Mouse (Mus musculus): ENCODE data around the gene Dpp6. TPM values are rescaled to one million over a fixed set of nuclear protein-coding genes. Genes with fewer than 3 reads are reported as not detected.
A peak's percentile ranks its signal among the peaks of the same experiment; 100 is the strongest.
"Not testable (repeated sequence)": the region's sequence is repeated elsewhere in the genome, so short reads cannot be mapped to it uniquely, and the experiment has no call there.

Gene Dpp6
- polyA plus RNA-seq, 1 experiment from 2014 or later = 12.7 TPM

DNA sequence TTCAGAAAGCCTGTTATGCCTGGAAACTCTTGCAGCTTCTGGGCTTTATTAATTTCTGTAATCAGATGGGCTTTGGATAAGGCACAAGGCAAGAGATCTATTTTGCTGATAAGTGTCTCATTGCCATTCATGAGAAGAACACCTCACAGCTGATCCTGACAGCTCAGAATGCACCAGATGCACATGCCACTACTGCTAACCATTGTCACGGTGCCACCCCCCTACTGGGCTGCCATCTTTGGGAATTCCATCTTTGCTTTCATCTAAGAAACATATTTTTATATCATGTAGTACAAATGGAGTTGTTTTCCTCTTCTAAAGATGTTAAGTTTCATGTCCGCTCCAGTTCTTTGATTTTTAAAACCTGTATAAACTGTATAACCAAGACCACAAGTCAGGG is 664.7 kb downstream of the Dpp6 start:
- Histone ChIP-seq H3K4me3 (no peak overlapping the region), H3K36me3 (no peaks in the 10 kb centered on the region), H3K9me3 (no peaks in the 10 kb centered on the region), H3K27ac (no peak overlapping the region), H3K27me3 (ENCODE audit: insufficient read depth, poor library complexity, severe bottlenecking) (no peaks in the 10 kb centered on the region), H3K4me1 (replicated peaks) (peaks cover 6% of the 10 kb centered on the region; the same call in 1 of the 2 replicates)
- DNase-seq (ENCODE audit: low spot score) = no peak
- 84% methylated on average over 2 of the region's 2 CpGs for whole genome bisulfite sequencing

DNA sequence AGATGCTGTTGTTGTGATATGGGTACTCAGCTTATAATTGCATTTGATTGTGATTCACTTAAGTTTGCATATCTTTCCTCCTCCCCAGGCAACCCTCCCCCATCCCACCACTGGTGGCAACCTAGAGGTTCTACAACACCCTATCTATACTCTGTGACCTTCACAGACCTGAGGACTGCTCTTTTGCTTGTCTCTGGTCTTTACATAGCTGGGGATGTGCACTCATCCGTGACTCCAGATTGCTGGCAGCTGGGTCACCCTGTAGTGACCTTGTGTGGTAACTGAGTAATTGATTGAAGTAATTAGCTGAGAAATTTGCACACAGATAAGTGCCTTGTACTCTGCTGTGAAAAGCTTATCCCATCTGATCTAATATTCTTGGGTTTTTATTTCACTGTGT is 669.1 kb downstream of the Dpp6 start:
- WGBS = 61% methylated on average over 1 of the region's 1 CpGs
- H3K36me3 ChIP-seq = no peaks in the 10 kb centered on the region

DNA sequence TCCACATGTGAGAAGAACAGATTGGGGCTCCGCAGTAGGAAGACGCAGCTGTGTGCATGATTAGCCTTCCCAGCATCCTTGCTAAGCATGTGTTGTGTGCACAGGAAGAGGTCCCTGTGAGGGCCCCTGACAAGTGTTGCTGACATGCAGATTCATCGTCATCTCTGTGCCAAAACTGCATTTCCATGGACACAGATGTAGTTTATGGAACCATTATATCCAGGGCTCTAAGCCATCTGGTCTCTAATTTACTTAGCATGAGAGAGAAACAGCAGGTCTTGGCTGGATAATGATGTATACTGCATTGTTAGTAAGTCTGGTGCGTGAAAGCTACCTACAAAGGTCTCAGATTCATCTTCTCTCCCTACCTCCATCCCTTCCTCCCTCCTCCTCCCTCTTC is 673.9 kb downstream of the Dpp6 start:
- H3K36me3 ChIP-seq = no peaks in the 10 kb centered on the region

More for the DNA sequence above, 669.1 kb downstream of the Dpp6 start:
- H3K9me3 ChIP-seq = no peaks in the 10 kb centered on the region
- H3K4me1 ChIP-seq (replicated peaks) = peaks cover 6% of the 10 kb centered on the region; the same call in 1 of the 2 replicates
- no peak overlapping the region for H3K27ac ChIP-seq
- DNase-seq (ENCODE audit: low spot score) = peak; percentile 4
- H3K27me3 ChIP-seq (ENCODE audit: insufficient read depth, poor library complexity, severe bottlenecking) = no peaks in the 10 kb centered on the region
- no peak overlapping the region for H3K4me3 ChIP-seq

DNA sequence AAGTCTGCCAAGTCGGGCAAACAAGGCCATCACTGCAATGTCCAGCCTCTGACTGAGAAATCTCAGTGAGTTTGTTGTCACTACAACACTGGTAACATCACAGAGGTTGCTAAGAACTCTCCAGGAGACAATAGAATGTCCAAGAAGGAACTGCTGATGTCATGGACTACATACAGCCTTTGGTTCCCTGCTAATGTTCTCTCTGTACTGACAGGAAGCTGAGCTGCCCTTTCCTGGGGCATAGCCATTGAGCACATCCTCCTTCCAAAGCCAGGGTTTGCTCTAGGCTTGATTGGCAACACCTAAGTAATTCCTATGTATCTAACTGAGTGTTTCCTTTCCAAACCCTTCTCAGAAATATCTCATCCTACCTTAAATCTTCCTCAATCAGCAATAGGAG is 684.3 kb downstream of the Dpp6 start, which contains the start of gene Speer4b:
Gene Speer4b, minus strand, starts transcription at position 101 of the 400 bp plus-strand sequence.
- not testable (repeated sequence) for H3K27me3 ChIP-seq (ENCODE audit: insufficient read depth, poor library complexity, severe bottlenecking); H3K9me3 ChIP-seq; H3K4me3 ChIP-seq; H3K36me3 ChIP-seq; H3K4me1 ChIP-seq (replicated peaks); H3K27ac ChIP-seq; DNase-seq (ENCODE audit: low spot score)
- 62% methylated on average over 1 of the region's 1 CpGs for WGBS

More for the DNA sequence above, 673.9 kb downstream of the Dpp6 start:
- no peak overlapping the region for H3K4me3 ChIP-seq
- no peak overlapping the region for H3K27ac ChIP-seq
- H3K27me3 ChIP-seq (ENCODE audit: insufficient read depth, poor library complexity, severe bottlenecking) = no peaks in the 10 kb centered on the region
- H3K4me1 ChIP-seq (replicated peaks) = peaks cover 3% of the 10 kb centered on the region; the same call in 1 of the 2 replicates
- DNase-seq (ENCODE audit: low spot score) = no peak
- H3K9me3 ChIP-seq = no peaks in the 10 kb centered on the region
- 89% methylated on average over 4 of the region's 4 CpGs for WGBS

DNA sequence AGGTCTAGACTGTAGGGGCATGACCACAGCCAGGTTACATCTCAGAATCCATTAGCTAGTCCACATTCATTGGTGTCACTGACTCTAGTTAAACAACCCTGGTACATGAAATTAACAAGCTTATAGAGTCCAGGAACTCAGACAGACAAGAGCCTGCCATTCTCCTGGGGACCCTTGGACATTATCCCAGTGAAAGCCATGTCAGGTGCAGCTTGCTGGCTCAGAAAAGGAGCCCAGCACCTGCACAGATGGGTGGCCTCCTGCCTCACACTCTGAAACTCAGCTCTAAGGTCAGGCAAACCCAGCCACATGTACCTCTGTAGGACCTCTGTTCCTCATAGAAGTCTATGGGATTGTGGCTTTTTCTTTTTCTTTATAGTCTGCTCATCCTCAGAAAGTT is 701.7 kb downstream of the Dpp6 start:
- H3K4me1 ChIP-seq (replicated peaks) = no peaks in the 10 kb centered on the region
- DNase-seq (ENCODE audit: low spot score) = no peak
- H3K27ac ChIP-seq = no peak overlapping the region
- H3K36me3 ChIP-seq = no peaks in the 10 kb centered on the region
- no peaks in the 10 kb centered on the region for H3K9me3 ChIP-seq
- H3K27me3 ChIP-seq (ENCODE audit: insufficient read depth, poor library complexity, severe bottlenecking) = no peaks in the 10 kb centered on the region
- H3K4me3 ChIP-seq = no peak overlapping the region

DNA sequence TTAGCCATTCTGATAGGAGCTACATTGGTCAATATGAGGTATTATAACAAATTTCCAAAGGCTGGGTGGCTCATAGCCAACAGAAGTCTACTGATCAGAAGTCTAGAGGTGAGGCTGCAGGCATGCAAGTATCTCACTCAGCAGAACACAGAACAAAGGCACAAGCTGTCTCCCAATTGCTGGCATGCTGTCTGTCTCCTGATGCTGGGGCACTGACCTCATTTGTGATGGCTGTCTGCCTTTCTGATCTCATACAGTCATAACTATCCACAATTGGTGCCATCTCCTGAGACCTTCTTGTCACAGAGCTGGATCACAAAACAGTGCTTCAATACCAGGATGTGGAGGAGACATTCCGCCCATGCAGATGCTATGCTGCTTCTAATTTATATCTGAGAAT is 709.9 kb downstream of the Dpp6 start:
- no peak for DNase-seq (ENCODE audit: low spot score)
- H3K4me1 ChIP-seq (replicated peaks) = no peaks in the 10 kb centered on the region
- H3K27me3 ChIP-seq (ENCODE audit: insufficient read depth, poor library complexity, severe bottlenecking) = no peaks in the 10 kb centered on the region
- 91% methylated on average over 1 of the region's 1 CpGs for WGBS
- no peaks in the 10 kb centered on the region for H3K9me3 ChIP-seq
- no peak overlapping the region for H3K4me3 ChIP-seq
- H3K36me3 ChIP-seq = no peaks in the 10 kb centered on the region
- no peak overlapping the region for H3K27ac ChIP-seq

DNA sequence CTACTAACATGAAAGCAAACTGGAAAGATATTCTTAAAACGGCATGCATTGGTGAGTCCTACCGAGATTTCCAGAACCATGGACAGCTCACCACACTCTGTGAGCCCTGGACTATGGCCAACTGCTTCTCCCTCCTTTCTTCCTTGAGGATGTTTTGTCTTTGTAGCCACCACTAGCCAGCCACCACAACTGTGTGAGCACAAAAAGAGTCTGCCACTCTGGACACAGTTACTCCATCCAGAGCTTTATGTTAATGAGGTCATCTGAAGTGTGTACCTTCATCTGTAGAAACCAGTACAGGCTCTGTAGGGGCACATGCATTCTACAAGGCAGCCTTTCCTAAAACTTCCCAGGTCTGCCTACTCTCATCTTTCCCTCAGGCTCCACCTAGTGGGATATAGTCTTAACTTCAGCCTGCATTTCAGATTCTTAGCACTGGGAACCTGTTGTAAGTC is 727.8 kb downstream of the Dpp6 start:
- Histone ChIP-seq H3K4me3 (no peak overlapping the region), H3K27ac (no peak overlapping the region), H3K9me3 (no peaks in the 10 kb centered on the region), H3K27me3 (ENCODE audit: insufficient read depth, poor library complexity, severe bottlenecking) (no peaks in the 10 kb centered on the region), H3K36me3 (no peaks in the 10 kb centered on the region), H3K4me1 (replicated peaks) (no peaks in the 10 kb centered on the region)
- WGBS = 27% methylated on average over 2 of the region's 2 CpGs
- DNase-seq (ENCODE audit: low spot score) = peak; percentile 35

DNA sequence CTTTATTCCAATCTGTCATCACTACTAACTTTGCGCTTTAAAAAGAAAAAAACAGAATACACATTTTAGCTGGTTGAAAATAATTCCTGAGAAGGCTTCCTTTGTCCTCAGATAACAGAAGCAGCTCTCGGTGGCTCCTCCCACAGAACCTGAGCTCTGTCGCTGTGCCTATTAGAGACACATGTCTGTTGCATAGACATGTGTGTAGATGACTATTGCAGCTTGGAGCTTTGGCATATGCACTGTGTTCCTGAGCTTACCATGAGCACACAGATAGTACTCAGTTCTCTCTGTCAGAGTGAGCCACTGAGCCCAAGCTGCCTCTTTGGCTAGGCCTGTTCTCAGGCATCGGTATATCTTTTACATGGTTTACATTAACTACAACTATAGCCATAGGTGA is 732.3 kb downstream of the Dpp6 start:
- H3K36me3 ChIP-seq = no peaks in the 10 kb centered on the region
- no peaks in the 10 kb centered on the region for H3K4me1 ChIP-seq (replicated peaks)
- no peaks in the 10 kb centered on the region for H3K9me3 ChIP-seq
- WGBS = 87% methylated on average over 4 of the region's 4 CpGs
- no peak overlapping the region for H3K27ac ChIP-seq
- DNase-seq (ENCODE audit: low spot score) = no peak
- no peaks in the 10 kb centered on the region for H3K27me3 ChIP-seq (ENCODE audit: insufficient read depth, poor library complexity, severe bottlenecking)
- H3K4me3 ChIP-seq = no peak overlapping the region

DNA sequence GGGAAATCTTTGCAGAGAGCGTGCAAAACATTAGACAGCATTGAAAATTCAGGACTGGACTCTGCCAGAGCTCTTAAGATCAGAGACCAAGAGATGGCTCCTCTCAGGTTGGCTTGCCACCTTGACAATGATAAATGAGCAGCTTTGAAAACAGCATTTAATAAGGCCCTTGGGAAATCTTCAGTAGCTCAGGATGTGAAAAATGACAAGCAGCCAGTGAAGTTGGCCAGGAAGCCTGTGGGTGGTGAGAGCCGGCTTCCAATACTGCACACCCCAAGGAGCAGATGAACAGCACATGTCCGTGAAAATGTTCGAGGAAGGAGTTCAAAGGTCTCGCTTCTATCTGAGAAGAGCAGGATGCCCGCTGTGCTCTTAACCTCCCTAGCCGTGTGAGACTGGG is 748.7 kb downstream of the Dpp6 start:
- Histone ChIP-seq H3K4me3 (no peak overlapping the region), H3K36me3 (no peaks in the 10 kb centered on the region), H3K27me3 (ENCODE audit: insufficient read depth, poor library complexity, severe bottlenecking) (no peaks in the 10 kb centered on the region), H3K27ac (no peak overlapping the region), H3K4me1 (replicated peaks) (no peaks in the 10 kb centered on the region), H3K9me3 (no peaks in the 10 kb centered on the region)
- DNase-seq (ENCODE audit: low spot score) = peak; percentile 13
- 62% methylated on average over 7 of the region's 7 CpGs for WGBS

DNA sequence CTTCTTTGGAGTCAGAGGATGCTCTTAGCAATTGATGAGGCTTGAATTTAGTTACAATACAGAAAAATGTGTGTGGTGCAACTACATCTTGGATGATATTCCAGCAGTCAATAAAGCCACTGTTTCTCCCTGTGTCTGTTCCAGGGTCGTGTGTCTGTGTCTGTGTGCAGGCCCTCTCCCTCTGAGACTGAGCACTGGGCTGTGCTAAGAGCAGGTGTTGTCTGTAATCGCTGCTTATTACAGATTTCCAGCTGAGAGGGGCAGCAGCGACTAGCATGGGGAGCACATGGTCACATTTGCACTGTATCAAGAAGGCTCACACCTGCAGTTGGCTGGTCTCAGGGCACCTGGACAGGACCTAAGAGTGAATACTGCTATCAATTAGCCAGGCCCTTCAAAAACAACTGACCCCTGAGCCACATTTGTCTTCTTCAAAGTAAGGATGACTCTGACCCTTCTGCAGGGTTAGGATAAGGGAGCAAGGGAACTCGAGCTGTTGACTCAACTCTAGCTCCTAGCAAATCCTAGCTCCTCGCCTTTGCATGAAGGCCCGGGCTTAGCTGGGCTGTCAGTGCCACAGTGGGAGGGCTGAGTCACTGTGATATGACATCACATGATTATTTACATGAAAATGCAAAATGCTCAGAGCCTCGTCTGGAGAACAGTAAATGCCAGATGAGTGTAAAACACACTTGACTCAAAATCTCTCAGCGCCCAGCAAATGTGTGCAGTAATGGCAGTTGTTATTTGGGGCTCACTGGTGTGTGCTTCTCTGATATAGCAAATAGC is 771.2 kb downstream of the Dpp6 start:
- H3K9me3 ChIP-seq = no peaks in the 10 kb centered on the region
- H3K27me3 ChIP-seq (ENCODE audit: insufficient read depth, poor library complexity, severe bottlenecking) = no peaks in the 10 kb centered on the region
- H3K4me1 ChIP-seq (replicated peaks) = no peaks in the 10 kb centered on the region
- H3K4me3 ChIP-seq = no peak overlapping the region
- no peaks in the 10 kb centered on the region for H3K36me3 ChIP-seq
- 71% methylated on average over 8 of the region's 8 CpGs for WGBS
- no peak for DNase-seq (ENCODE audit: low spot score)
- no peak overlapping the region for H3K27ac ChIP-seq

DNA sequence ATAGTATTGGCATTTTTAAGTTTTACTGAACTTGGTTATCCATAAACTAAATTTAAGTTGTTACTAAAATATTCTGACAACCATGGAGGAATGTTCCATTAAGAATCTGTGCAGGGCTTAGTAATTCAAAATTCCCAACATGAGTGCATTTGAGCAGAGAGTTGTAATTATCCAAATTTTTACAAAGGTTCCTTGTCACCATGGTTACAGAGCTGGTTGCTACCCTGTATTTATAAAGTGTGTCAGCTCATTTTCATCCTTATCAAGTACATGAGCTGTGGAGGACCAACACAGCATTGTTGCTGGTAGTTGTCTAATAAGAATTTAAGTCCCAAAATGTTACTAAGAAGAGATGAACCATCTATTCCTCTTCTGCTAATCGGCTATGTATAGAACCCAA is 787.1 kb downstream of the Dpp6 start:
- H3K9me3 ChIP-seq = no peaks in the 10 kb centered on the region
- H3K36me3 ChIP-seq = no peaks in the 10 kb centered on the region
- no peak for DNase-seq (ENCODE audit: low spot score)
- no peak overlapping the region for H3K4me3 ChIP-seq
- no peaks in the 10 kb centered on the region for H3K27me3 ChIP-seq (ENCODE audit: insufficient read depth, poor library complexity, severe bottlenecking)
- no peak overlapping the region for H3K27ac ChIP-seq
- no peaks in the 10 kb centered on the region for H3K4me1 ChIP-seq (replicated peaks)
- WGBS = 88% methylated on average over 1 of the region's 1 CpGs

DNA sequence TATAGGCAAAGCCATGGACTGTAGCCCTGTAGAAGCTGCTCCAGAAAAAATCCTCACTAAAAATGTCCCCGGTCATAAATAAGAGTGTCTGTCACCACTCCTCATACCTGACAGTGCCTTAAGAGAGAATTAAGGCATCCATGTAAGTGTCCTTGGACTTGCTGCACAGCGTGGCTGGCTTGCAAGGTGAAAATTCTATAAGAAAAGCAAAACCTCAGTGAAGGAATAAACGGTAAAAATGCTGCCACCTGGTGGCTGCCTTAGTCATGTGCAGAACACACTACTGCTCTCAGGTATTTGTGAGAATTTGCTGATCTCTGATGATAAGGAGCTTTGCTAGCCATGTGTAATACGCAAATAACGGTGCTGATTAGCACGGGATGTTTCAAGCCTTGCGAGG is 798.8 kb downstream of the Dpp6 start:
- Histone ChIP-seq H3K4me3 (no peak overlapping the region), H3K36me3 (no peaks in the 10 kb centered on the region), H3K9me3 (no peaks in the 10 kb centered on the region), H3K27ac (no peak overlapping the region), H3K4me1 (replicated peaks) (no peaks in the 10 kb centered on the region), H3K27me3 (ENCODE audit: insufficient read depth, poor library complexity, severe bottlenecking) (no peaks in the 10 kb centered on the region)
- WGBS = 36% methylated on average over 7 of the region's 7 CpGs
- peak; percentile 46 for DNase-seq (ENCODE audit: low spot score)

DNA sequence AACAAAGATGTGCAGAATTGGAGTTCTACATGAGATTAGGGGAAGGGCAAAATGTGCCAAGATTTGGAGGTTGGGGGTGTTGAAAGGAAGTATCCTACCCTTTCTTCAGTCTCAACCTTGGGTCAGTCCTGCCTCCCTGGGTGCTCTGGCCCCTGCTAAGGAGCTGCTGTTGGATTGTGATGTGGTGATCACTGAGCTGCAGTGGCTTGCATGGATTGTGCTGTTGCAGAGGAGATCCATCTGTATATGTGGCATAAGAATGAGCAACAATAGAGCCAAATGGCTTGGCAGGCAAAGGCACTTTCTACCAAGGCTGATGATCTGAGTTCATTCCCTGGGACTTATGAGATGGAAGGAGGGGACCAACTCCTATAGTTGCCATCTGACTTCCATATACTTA is 804.8 kb downstream of the Dpp6 start:
- H3K9me3 ChIP-seq = no peaks in the 10 kb centered on the region
- H3K4me3 ChIP-seq = no peak overlapping the region
- H3K36me3 ChIP-seq = no peaks in the 10 kb centered on the region
- H3K4me1 ChIP-seq (replicated peaks) = no peaks in the 10 kb centered on the region
- no peak overlapping the region for H3K27ac ChIP-seq
- no peaks in the 10 kb centered on the region for H3K27me3 ChIP-seq (ENCODE audit: insufficient read depth, poor library complexity, severe bottlenecking)
- no peak for DNase-seq (ENCODE audit: low spot score)

DNA sequence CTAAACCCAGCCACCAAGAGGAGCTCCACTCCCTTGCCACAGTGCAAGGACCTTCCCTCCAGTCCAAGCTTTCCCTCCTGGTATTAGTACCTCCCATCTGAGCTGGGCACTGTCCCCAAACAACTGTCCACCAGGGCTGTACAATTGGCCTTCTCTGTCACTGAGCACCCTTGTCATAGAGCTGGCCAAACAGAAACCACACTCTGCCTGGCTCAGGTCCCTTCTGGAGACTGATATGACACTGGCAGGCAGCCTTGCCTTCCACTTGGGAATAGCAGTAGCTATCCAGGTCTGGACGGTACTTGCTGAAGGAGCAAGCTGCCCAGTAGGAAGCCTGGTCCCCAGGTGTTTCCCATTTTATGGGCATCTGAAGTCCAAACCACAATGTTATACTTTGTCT is 806.9 kb downstream of the Dpp6 start:
- no peak overlapping the region for H3K4me3 ChIP-seq
- H3K27me3 ChIP-seq (ENCODE audit: insufficient read depth, poor library complexity, severe bottlenecking) = no peaks in the 10 kb centered on the region
- WGBS = 85% methylated on average over 1 of the region's 1 CpGs

More for the DNA sequence above, 806.9 kb downstream of the Dpp6 start:
- Histone ChIP-seq H3K27ac (no peak overlapping the region), H3K4me1 (replicated peaks) (no peaks in the 10 kb centered on the region), H3K9me3 (no peaks in the 10 kb centered on the region), H3K36me3 (no peaks in the 10 kb centered on the region)
- DNase-seq (ENCODE audit: low spot score) = no peak

All from hindbrain, embryonic 10.5 days (tissue).